Mouse (Mus musculus): ENCODE data around the gene Trpv1. TPM values are rescaled to one million over a fixed set of nuclear protein-coding genes. Genes with fewer than 3 reads are reported as not detected.

Trpv1 gene
- polyA plus RNA-seq, 1 experiment, result not detected

- H3K36me3 ChIP-seq (ENCODE audit: control insufficient read depth, insufficient read depth, low read length, poor library complexity, severe bottlenecking), result no peaks in the 10 kb centered on the region
- TF ChIP-seq EP300 (IDR thresholded peaks at IDR 0.05; ENCODE audit: insufficient read depth, low read depth, low read length), result no peak
- no peak for TF ChIP-seq CTCF (IDR thresholded peaks at IDR 0.05; ENCODE audit: low read depth, low read length)
- peak; percentile 25 for TF ChIP-seq POLR2A (IDR thresholded peaks at IDR 0.05; ENCODE audit: insufficient read depth, low read length)
- no peak within 1 kb of the TSS for H3K27ac ChIP-seq (ENCODE audit: insufficient read depth, low read length)
- H3K9ac ChIP-seq (ENCODE audit: low read depth, poor library complexity, severe bottlenecking), result peak within 1 kb of the TSS; percentile 45
- no peaks in the 10 kb centered on the region for H3K4me1 ChIP-seq (ENCODE audit: control insufficient read depth, insufficient read depth, low read length)
- peak within 1 kb of the TSS; percentile 91 for H3K4me3 ChIP-seq (ENCODE audit: low read depth, low read length)
- H3K27me3 ChIP-seq (ENCODE audit: control insufficient read depth, insufficient read depth, low read length, poor library complexity, severe bottlenecking), result no peaks in the 10 kb centered on the region
- no peaks in the 10 kb centered on the region for H3K9me3 ChIP-seq (replicated peaks; ENCODE audit: control insufficient read depth, insufficient read depth, low read length, poor library complexity, severe bottlenecking)
Measured at GRCm38 (mm10) chr11:73198603-73199229, 35.4 kb upstream of the Trpv1 start, which contains the start of gene Ctns. Gene Ctns (minus strand): TSS chr11:73199042.

- no peak for TF ChIP-seq POLR2A (IDR thresholded peaks at IDR 0.05; ENCODE audit: insufficient read depth, low read length)
- TF ChIP-seq CTCF (IDR thresholded peaks at IDR 0.05; ENCODE audit: low read depth, low read length), result no peak
- TF ChIP-seq EP300 (IDR thresholded peaks at IDR 0.05; ENCODE audit: insufficient read depth, low read depth, low read length), result no peak
- Histone ChIP-seq H3K27ac (ENCODE audit: insufficient read depth, low read length) (no peak within 1 kb of the TSS), H3K9ac (ENCODE audit: low read depth, poor library complexity, severe bottlenecking) (peak within 1 kb of the TSS; percentile 45), H3K27me3 (ENCODE audit: control insufficient read depth, insufficient read depth, low read length, poor library complexity, severe bottlenecking) (no peaks in the 10 kb centered on the region), H3K4me1 (ENCODE audit: control insufficient read depth, insufficient read depth, low read length) (no peaks in the 10 kb centered on the region), H3K4me3 (ENCODE audit: low read depth, low read length) (peak within 1 kb of the TSS; percentile 91), H3K36me3 (ENCODE audit: control insufficient read depth, insufficient read depth, low read length, poor library complexity, severe bottlenecking) (no peaks in the 10 kb centered on the region), H3K9me3 (replicated peaks; ENCODE audit: control insufficient read depth, insufficient read depth, low read length, poor library complexity, severe bottlenecking) (no peaks in the 10 kb centered on the region)
Measured at GRCm38 (mm10) chr11:73199230-73199712, 34.8 kb upstream of the Trpv1 start, which contains the start of gene Shpk. Gene Shpk (plus strand): TSS chr11:73199460.

GRCm38 (mm10) chr11:73199879-73200278, 34.2 kb upstream of the Trpv1 start:
- TF ChIP-seq CTCF (IDR thresholded peaks at IDR 0.05; ENCODE audit: low read depth, low read length), result no peak
- TF ChIP-seq POLR2A (IDR thresholded peaks at IDR 0.05; ENCODE audit: insufficient read depth, low read length), result no peak
- no peak for TF ChIP-seq EP300 (IDR thresholded peaks at IDR 0.05; ENCODE audit: insufficient read depth, low read depth, low read length)
- peak overlapping the region; percentile 42 for H3K9ac ChIP-seq (ENCODE audit: low read depth, poor library complexity, severe bottlenecking)
- no peaks in the 10 kb centered on the region for H3K9me3 ChIP-seq (replicated peaks; ENCODE audit: control insufficient read depth, insufficient read depth, low read length, poor library complexity, severe bottlenecking)
- no peaks in the 10 kb centered on the region for H3K36me3 ChIP-seq (ENCODE audit: control insufficient read depth, insufficient read depth, low read length, poor library complexity, severe bottlenecking)
- peak overlapping the region; percentile 80 for H3K4me3 ChIP-seq (ENCODE audit: low read depth, low read length)
- no peaks in the 10 kb centered on the region for H3K4me1 ChIP-seq (ENCODE audit: control insufficient read depth, insufficient read depth, low read length)
- H3K27ac ChIP-seq (ENCODE audit: insufficient read depth, low read length), result no peak overlapping the region
- no peaks in the 10 kb centered on the region for H3K27me3 ChIP-seq (ENCODE audit: control insufficient read depth, insufficient read depth, low read length, poor library complexity, severe bottlenecking)

GRCm38 (mm10) chr11:73201021-73201420, 33.1 kb upstream of the Trpv1 start:
- Histone ChIP-seq H3K9me3 (replicated peaks; ENCODE audit: control insufficient read depth, insufficient read depth, low read length, poor library complexity, severe bottlenecking) (no peaks in the 10 kb centered on the region), H3K36me3 (ENCODE audit: control insufficient read depth, insufficient read depth, low read length, poor library complexity, severe bottlenecking) (no peaks in the 10 kb centered on the region), H3K4me1 (ENCODE audit: control insufficient read depth, insufficient read depth, low read length) (no peaks in the 10 kb centered on the region), H3K4me3 (ENCODE audit: low read depth, low read length) (no peak overlapping the region), H3K27ac (ENCODE audit: insufficient read depth, low read length) (no peak overlapping the region), H3K27me3 (ENCODE audit: control insufficient read depth, insufficient read depth, low read length, poor library complexity, severe bottlenecking) (no peaks in the 10 kb centered on the region), H3K9ac (ENCODE audit: low read depth, poor library complexity, severe bottlenecking) (no peak overlapping the region)
- TF ChIP-seq CTCF (IDR thresholded peaks at IDR 0.05; ENCODE audit: low read depth, low read length), result no peak
- no peak for TF ChIP-seq EP300 (IDR thresholded peaks at IDR 0.05; ENCODE audit: insufficient read depth, low read depth, low read length)
- TF ChIP-seq POLR2A (IDR thresholded peaks at IDR 0.05; ENCODE audit: insufficient read depth, low read length), result no peak

- Histone ChIP-seq H3K9me3 (replicated peaks; ENCODE audit: control insufficient read depth, insufficient read depth, low read length, poor library complexity, severe bottlenecking) (no peaks in the 10 kb centered on the region), H3K27me3 (ENCODE audit: control insufficient read depth, insufficient read depth, low read length, poor library complexity, severe bottlenecking) (no peaks in the 10 kb centered on the region), H3K9ac (ENCODE audit: low read depth, poor library complexity, severe bottlenecking) (no peak overlapping the region), H3K4me1 (ENCODE audit: control insufficient read depth, insufficient read depth, low read length) (no peaks in the 10 kb centered on the region), H3K36me3 (ENCODE audit: control insufficient read depth, insufficient read depth, low read length, poor library complexity, severe bottlenecking) (no peaks in the 10 kb centered on the region), H3K4me3 (ENCODE audit: low read depth, low read length) (no peak overlapping the region), H3K27ac (ENCODE audit: insufficient read depth, low read length) (no peak overlapping the region)
- no peak for TF ChIP-seq CTCF (IDR thresholded peaks at IDR 0.05; ENCODE audit: low read depth, low read length)
Measured at GRCm38 (mm10) chr11:73201597-73201996, 32.5 kb upstream of the Trpv1 start.

GRCm38 (mm10) chr11:73203895-73204294, 30.2 kb upstream of the Trpv1 start:
- TF ChIP-seq CTCF (IDR thresholded peaks at IDR 0.05; ENCODE audit: low read depth, low read length) (no peak), POLR2A (IDR thresholded peaks at IDR 0.05; ENCODE audit: insufficient read depth, low read length) (no peak), EP300 (IDR thresholded peaks at IDR 0.05; ENCODE audit: insufficient read depth, low read depth, low read length) (no peak)
- no peak overlapping the region for H3K27ac ChIP-seq (ENCODE audit: insufficient read depth, low read length)
- no peak overlapping the region for H3K4me3 ChIP-seq (ENCODE audit: low read depth, low read length)
- no peaks in the 10 kb centered on the region for H3K27me3 ChIP-seq (ENCODE audit: control insufficient read depth, insufficient read depth, low read length, poor library complexity, severe bottlenecking)
- H3K9ac ChIP-seq (ENCODE audit: low read depth, poor library complexity, severe bottlenecking), result no peak overlapping the region
- H3K9me3 ChIP-seq (replicated peaks; ENCODE audit: control insufficient read depth, insufficient read depth, low read length, poor library complexity, severe bottlenecking), result no peaks in the 10 kb centered on the region
- H3K36me3 ChIP-seq (ENCODE audit: control insufficient read depth, insufficient read depth, low read length, poor library complexity, severe bottlenecking), result no peaks in the 10 kb centered on the region
- no peaks in the 10 kb centered on the region for H3K4me1 ChIP-seq (ENCODE audit: control insufficient read depth, insufficient read depth, low read length)

Measured in ES-Bruce4 (cell line).